Mouse (Mus musculus): ENCODE results near the gene Zfp710. TPM values are rescaled to one million over a fixed set of nuclear protein-coding genes. Genes with fewer than 3 reads are reported as not detected.
"Not testable (repeated sequence)": the region's sequence is repeated elsewhere in the genome, so short reads cannot be mapped to it uniquely, and the experiment has no call there.

Zfp710 gene
- 10 to 100 TPM; 28.5 to 39.5 (median 31.3) TPM for total RNA-seq (2022)

DNA sequence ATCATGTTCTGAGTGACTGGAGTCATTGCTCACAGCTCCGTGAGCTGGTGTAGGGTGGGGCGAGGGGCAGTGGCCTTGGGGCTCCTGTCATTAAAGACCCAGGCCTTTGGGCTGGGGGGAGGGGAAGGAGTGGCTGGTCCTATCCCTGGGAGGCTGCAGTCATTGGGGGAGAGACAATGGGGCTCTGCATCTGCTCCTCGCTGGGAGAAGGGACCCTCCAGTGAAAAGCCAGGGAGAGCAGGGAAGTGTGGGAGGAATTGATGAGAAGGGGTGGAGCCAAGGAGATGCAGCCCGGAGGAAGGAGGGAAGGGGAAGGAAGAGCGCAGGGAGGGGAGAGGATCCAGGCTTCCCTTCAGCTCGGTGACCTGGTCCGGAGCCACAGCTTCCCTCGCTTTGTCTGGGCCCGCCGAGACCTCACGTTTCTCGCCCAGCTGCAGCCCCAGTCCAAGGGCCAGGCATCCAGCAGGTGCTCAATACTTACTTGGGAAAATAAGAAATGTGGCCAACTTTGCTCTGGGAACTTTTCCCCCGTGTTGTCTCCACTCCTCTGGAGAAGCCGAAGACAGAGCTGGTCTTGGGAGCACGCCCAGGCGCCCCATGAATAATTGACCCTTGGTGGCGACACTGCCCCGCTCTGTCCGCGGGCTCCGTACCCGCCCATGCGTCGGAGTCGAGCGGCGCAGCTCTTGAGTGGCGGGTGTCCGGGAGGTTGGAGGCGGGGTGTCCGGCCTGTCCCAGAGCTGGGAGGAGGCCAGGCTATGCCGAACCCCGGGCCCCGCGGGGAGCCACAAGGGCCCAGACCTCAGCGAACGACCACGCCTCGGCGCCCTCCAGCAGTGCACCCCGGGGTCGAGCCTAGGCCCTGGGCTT, at the start of gene Zfp710:
Gene Zfp710 (plus strand): TSS at position 294 of the 870 bp plus-strand sequence.
- DNase-seq (ENCODE audit: low spot score), result peak; percentile 91

DNA sequence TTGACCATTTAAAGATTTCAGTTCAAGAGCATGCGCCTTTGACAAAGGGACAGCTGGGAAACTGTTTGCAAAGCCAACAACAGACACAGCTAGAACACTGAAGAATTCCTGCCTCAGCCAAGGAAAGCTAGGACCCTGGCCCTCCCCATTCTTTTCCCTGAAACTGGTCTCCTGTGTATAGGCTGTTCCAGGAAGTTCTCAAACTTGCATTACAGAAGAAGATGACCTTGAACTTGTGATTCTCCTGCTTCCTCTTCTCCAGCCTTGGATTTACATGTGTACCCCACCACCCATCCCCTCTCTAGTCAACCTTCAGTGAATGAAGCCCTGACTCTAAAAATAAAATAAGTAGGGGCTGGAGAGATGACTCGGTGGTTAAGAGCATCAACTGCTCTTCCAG, 49.3 kb upstream of the Zfp710 start:
- no peak for DNase-seq (ENCODE audit: low spot score)

- no peak for DNase-seq (ENCODE audit: low spot score)
Observed at GRCm38 (mm10) chr7:79986717-79987116, 37.9 kb upstream of the Zfp710 start.

DNA sequence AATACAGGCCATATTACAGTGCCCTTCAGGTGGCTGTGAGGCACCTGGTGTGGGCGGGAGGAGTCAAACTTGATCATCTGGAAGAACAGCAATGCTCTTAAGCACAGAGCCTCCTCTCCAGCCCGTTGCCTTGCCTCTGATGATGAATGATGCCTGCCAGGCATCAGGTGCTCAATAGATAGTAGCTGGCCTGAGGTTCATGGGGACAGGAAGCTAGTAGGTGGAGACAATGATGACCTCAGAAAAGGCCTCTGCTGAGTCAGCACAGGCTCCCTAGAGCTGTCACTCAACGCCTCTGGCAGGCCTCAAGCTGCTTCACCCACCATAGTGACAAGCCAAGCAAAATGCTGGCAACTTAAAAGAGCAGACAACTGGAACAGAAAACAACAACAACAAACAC, 36.9 kb upstream of the Zfp710 start:
- DNase-seq (ENCODE audit: low spot score), result no peak

GRCm38 (mm10) chr7:79988466-79988865, 36.1 kb upstream of the Zfp710 start:
- not testable (repeated sequence) for DNase-seq (ENCODE audit: low spot score)

GRCm38 (mm10) chr7:79994476-79994875, 30.1 kb upstream of the Zfp710 start:
- peak; percentile 19 for DNase-seq (ENCODE audit: low spot score)

GRCm38 (mm10) chr7:79997761-79998160, 26.9 kb upstream of the Zfp710 start:
- no peak for DNase-seq (ENCODE audit: low spot score)

DNA sequence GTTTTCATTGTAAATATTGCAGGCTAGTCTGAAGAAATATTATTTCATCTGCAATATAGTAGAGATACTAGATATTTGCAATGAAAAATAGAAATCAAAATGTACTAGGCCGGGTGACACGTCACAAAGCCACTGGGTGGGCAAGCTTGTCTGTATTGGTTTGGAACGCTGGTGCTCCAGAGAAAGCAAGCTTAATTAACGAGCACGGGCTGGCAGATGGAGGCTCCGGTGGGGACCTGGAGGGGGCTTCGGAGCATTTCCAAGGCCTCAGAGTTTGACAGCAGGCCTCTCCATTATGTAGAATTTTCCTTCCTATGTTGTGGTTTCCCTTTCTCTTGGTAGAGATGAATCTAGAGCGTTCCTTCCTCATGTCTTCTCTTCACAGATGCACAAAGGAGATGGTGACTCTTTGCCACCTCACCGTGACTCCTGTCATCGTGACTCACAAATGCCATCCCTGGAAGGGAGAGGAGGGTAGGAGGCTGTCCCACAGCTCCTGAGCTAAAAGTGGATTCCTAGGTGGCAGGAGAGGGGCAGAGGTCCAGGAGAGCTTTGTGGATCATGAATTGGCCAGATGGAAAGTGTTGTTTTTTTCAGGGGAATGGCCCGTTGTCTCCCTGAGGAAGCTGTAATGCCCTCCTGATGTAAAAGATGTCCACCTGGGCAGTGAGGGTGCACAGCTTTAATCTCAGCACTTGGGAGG, 22.1 kb upstream of the Zfp710 start:
- DNase-seq (ENCODE audit: low spot score), result no peak

DNA sequence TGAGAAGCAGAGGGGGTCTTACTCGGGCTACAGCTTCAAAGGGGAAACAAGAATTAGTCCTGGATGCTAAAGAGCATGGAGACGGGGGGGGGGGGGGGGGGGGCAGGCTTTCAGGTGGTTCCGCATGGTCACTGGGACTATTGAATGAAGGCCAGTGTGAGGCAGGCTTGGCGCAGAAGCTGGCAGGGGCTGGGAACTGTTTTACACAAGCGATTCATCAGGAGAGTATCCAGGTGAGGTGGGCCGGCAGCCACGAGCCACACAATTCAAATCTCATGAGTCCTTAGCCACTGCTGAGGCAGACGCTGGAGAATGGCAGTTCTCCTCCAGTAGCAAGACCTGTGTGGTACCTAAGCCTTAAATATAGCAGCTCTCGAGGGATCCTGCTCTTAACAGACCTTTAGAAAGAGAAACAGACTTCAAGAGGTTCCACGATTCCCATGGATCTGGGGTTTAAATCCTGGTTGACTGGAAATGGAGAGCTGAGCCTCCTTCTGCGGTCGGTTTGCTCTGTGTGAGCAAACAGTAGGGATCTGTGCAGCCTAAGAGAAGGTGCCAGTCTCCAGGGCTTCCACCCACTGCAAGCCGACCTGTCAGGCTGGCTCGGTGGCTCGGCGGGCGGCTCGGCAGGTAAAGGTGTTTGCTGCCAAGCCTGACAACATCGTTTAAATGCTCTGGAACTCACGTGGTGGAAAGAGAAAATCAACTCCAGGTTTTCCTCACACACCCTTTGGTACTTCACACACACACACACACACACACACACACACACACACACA, 19.6 kb upstream of the Zfp710 start:
- no peak for DNase-seq (ENCODE audit: low spot score)

- DNase-seq (ENCODE audit: low spot score), result no peak
Observed at GRCm38 (mm10) chr7:80010680-80011079, 13.9 kb upstream of the Zfp710 start.

- DNase-seq (ENCODE audit: low spot score), result no peak
Observed at GRCm38 (mm10) chr7:80011470-80011869, 13.1 kb upstream of the Zfp710 start.

DNA sequence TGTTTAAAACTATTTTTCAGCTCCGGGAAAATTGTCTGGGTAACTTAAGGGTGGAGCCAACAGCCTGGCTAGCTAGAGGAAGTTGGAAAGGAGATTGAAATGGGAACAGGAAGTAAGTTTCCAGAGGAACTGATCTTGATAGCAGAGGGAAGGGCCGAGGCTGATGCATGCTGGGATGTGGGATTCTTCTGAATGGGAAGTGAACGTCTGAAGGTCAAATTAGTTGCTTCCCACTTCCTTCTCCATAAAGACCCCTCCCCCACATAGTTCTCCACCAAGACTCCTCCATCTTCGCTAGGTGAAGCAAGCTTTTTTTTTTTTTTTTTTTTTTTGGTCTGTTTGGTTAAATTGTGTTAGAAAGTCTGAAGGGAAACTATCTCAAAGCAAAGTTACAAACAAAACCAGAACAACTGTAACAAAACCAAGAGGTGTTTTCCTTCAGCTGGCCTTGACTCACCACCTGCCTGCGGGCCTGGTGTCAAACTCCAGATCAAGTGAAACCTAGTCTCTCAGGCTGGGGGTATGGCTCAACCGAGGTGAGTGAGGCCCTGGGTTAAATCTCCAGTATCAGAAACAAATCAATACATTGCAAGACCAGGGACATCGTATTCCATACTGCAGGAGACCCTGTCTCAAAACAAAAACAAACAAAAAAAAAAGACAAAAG, 10.6 kb upstream of the Zfp710 start:
- DNase-seq (ENCODE audit: low spot score), result peak; percentile 77

- DNase-seq (ENCODE audit: low spot score), result no peak
Observed at GRCm38 (mm10) chr7:80014826-80015755, 9.5 kb upstream of the Zfp710 start.

DNA sequence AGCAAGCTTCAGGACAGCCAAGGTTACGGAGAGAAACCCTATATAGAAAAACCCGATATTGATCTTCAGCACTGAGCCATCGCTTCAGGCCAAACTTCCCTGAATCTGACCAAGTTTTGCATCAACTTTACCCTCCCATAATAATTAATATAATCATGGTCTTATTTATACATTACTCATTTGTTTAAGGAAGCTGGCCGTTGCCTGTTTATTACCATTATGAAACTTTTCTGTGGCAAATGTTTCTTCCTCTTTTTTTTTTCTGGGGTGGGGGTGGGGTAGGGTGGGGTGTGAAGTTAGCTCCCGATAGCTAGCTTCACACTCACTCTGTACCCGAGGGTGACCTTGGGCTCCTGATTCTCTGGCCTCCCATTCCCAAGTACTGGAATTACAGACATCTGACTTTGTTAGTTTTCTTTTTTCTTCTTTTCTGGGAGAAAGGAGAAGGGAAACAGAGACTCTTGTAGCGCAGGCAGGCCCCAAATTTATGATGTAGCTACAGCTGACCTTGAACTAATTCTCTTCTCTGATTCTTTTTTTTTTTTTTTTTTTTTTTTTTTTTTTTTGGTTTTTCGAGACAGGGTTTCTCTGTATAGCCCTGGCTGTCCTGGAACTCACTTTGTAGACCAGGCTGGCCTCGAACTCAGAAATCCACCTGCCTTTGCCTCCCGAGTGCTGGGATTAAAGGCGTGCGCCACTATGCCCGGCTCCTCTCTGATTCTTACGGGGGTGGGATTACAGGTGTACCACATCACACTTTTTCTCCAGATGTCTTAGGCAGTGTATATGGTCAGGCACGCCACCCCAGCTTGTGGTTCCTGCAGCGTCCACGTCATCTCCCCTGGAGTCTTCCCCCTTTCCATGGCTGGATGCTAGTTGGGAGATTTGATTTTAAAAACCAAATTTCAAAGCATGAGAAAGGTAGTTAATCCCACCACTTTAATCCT, 5.8 kb upstream of the Zfp710 start:
- no peak for DNase-seq (ENCODE audit: low spot score)

DNA sequence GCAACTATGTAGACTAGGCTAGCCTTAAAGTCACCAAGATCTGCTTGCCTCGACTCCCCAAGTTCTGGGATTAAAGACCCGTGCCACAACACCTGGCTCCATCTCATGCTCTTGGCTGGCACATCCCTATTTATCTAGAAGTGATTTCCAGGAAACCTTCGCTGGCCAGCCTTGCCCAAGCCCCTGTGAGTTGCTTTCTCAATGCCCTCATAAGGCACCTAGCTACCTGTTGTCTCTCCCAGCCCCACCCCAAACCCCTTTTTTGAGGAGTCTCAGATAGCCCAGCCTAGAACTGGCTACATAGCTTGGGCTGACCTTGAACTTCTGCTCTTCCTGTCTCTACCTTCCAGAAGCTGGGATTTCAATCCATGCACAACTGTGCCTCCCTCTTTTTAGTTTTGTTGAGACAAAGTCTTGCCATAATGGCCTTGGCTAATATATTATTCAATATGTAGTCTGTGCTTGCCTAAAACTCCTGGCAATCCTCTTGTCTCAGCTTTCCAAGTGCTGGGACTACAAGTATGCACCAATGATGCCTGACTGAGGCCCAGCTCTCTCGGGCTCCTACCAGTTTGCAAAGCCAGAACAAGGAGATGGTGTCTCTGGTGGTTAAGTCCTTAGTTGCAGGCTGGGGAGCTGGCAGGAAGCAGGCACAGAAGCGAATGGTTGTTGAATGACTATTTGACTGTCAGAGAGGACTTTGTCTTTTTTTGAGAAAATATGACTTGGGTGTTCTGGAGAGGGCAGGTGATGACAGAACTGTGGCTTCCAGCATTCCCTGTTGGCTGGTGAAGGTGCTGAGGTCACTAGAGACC, 786 bp upstream of the Zfp710 start:
- DNase-seq (ENCODE audit: low spot score), result no peak

GRCm38 (mm10) chr7:80025391-80026117, 940 bp downstream of the Zfp710 start:
- DNase-seq (ENCODE audit: low spot score), result no peak

- DNase-seq (ENCODE audit: low spot score), result no peak
Observed at GRCm38 (mm10) chr7:80026118-80026989, 1.7 kb downstream of the Zfp710 start.
